Mouse (Mus musculus) kidney, adult 2 months (tissue): Measurements from ENCODE around the gene Ric8b.

ENCODE experiments used
- CTCF ChIP-seq: fragments of 200-500 bp; conservative IDR thresholded peaks from 2 replicates; pipeline ENCODE4 v1.5.1; 2011; ENCODE audit warnings: low read depth, mild to moderate bottlenecking, control low read depth, low read length, moderate library complexity, mixed read lengths; ENCODE audit not compliant: insufficient read depth, insufficient read length
- POLR2A ChIP-seq: fragments of 200-500 bp; IDR thresholded peaks from one replicate; pipeline ENCODE4 v1.6.1; 2011; ENCODE audit warnings: low read depth, low read length, control low read depth

- TF ChIP-seq CTCF: no peak
- TF ChIP-seq POLR2A: no peak
These were observed 7.2 kb upstream of the Ric8b start for GRCm38 (mm10) chr10:84910194-84910593.
